Mouse (Mus musculus) erythroblast, embryonic 14.5 days (primary cell): ENCODE results near the gene Robo2.

Experiments
- GATA1 ChIP-seq: IDR thresholded peaks from 2 replicates; pipeline ENCODE4 v1.6.1; 2012; ENCODE audit warnings: low read length, inconsistent platforms, mixed read lengths
- TAL1 ChIP-seq: IDR thresholded peaks from 3 replicates; pipeline ENCODE4 v1.6.1; 2012; ENCODE audit warnings: low read length, inconsistent platforms, mixed read lengths

DNA sequence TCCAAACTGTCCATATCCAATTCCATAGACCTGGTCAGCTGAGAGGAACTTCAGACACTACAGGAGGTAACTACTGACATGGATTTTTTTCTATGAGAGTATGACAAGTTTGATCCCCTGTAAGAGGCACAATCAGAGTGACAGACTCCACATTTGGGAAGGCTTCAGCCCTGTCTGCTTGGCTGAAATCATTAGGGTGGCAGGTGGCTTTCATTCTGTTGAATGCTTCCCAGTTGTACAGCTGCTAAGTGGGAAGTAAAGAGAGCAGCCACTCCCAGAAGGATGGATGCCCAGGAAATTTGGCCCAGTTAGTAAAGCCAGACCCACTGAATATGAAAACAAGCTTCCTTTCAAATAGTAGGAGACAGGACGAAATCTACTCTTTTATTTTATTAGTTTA, 321.7 kb downstream of the Robo2 start:
- TF ChIP-seq GATA1 (no peak), TAL1 (no peak)
